Mouse (Mus musculus) frontal cortex, adult (tissue): ENCODE data around the gene Nfyc.

Source experiments
- ATAC-seq: cut with Nextera tagmentation; 2 replicates; pipeline ENCODE4 v1.9.2; 2017; ENCODE audit warnings: mild to moderate bottlenecking, moderate library complexity, mixed read lengths; ENCODE audit not compliant: low TSS enrichment

Gene Nfyc

DNA sequence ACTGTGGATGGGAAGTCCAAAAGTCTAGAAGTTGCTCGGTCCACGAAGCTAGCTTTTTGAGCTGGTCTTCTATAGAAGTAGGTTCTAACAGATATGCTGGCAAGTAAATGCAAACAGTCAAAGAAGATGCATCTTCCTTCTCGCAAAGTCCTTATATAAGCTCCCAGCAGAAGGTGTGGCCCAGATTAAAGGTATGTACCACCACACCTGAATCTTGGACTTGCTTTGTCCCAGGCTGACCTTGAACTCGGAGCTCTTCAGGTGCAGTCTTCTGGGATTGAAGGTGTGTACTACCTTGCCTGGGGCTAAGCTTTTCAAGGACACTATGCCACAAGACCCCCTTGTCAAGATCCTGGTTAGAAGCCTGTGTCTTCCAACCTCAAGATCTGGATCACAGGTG is at the start of gene Nfyc:
Gene Nfyc (minus strand): TSS at position 101 of the 400 bp plus-strand sequence.
- ATAC-seq, result no peak

- ATAC-seq, result peak; percentile 36
Measured at GRCm38 (mm10) chr4:120880731-120881432, 49.5 kb upstream of the Nfyc start.

GRCm38 (mm10) chr4:120879386-120879785 is 48.0 kb upstream of the Nfyc start:
- no peak for ATAC-seq

DNA sequence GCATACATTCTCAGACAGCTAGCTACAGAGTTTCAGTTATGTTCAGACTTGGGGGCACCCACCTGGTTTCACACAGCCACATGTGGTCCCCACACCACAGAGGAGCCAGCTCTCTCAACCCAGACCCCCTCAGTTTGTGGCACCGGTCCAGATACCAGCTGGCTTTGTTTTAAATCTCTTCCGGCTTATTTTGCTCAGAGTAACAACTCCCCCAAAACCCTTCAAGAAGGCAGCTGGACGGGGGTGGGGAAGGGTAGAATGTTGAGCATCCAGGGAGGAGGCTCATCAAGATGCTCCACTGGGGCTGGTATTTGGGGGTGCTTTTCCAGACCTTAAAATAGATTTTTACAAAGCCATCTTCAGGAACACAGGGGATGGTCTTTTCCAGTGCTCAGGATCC is 47.4 kb upstream of the Nfyc start:
- ATAC-seq, result peak; percentile 57

- no peak for ATAC-seq
Measured at GRCm38 (mm10) chr4:120875961-120876360, 44.6 kb upstream of the Nfyc start.

GRCm38 (mm10) chr4:120870262-120870748 is 38.9 kb upstream of the Nfyc start:
- ATAC-seq, result peak; percentile 60

GRCm38 (mm10) chr4:120868988-120869387 is 37.6 kb upstream of the Nfyc start:
- peak; percentile 51 for ATAC-seq

- no peak for ATAC-seq
Measured at GRCm38 (mm10) chr4:120868246-120868645, 36.9 kb upstream of the Nfyc start.

- ATAC-seq, result no peak
Measured at GRCm38 (mm10) chr4:120866211-120866610, 34.8 kb upstream of the Nfyc start.

GRCm38 (mm10) chr4:120859865-120860264 is 28.5 kb upstream of the Nfyc start:
- ATAC-seq, result peak; percentile 58

DNA sequence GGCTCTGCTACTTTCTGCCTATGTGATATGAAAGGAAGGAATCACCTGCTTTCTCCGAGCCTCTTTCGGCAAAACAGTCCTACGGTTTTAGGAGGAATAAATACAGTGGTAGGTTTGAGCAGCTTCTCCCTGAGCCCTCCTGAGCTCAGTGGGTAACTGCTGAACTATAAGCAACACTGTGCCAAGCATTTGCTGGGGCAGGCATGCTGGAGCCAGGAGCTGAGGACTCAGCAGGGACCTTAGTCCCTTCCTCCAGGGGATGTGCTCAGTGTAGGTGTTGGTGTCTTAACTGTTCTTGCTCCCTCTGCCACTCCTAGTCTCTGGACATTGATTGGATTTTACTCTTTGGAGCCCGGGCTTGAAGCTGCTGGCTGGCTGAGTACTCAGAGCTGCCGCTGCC is 25.0 kb upstream of the Nfyc start:
- no peak for ATAC-seq

DNA sequence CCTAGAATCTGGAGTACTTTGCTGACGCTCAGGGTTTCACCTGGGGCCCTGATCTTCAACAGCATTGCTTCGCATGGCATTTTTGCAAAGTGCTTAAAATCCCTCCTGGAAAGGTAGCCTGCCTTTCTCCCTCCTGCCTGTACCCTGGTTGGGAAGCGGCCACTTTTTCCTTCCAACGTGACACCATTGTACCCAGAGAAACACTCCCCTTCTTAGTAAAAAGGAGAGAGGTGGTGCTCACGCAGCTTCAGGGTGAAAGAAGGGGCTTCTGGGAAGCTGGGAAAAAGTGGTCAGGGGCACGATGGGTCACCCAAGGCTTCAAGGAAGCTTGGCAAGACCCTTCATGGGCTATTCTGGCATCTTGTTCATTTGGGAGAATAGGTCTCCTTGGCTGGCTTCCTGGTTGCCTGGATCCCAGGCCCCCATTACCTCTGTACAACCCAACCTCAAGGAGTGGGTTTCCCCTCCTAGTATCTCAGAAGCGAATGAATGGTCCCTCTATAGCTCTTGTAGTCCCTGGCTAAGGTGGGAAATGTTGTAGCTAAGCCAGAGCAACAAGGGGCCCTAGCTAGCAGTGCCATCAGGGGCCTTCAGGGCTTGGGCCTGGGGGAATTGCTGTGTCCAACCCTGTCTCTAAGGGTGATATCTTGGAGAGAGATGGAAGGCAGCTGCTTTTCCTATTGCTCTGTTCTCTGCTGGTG is 24.1 kb upstream of the Nfyc start:
- ATAC-seq, result no peak

GRCm38 (mm10) chr4:120854588-120855319 is 23.4 kb upstream of the Nfyc start, which contains the start of gene Rims3:
Gene Rims3, plus strand, starts transcription at chr4:120854816.
- ATAC-seq, result peak; percentile 43

DNA sequence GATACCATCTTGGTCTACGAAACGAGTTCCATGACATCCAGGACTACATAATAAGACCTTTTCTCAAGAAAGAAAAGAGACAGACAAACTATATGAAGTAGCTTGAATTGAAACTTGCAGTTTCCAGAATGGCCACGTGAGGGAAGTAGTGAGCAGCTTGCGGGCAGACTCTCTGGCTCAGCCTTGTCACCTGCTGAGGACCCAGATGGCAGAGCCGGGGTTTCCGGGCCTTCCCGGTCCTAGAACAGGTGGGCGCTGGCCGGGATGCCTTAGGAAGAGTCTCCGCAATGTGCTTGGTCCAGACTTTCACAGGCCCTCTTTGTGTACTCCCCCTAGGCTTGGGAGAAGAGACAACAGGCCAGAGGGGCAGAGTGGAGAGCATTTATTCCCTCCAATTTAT is 19.6 kb upstream of the Nfyc start:
- ATAC-seq, result 0 out of 2 replicates have a peak, but pooled peaks have one; percentile 27

DNA sequence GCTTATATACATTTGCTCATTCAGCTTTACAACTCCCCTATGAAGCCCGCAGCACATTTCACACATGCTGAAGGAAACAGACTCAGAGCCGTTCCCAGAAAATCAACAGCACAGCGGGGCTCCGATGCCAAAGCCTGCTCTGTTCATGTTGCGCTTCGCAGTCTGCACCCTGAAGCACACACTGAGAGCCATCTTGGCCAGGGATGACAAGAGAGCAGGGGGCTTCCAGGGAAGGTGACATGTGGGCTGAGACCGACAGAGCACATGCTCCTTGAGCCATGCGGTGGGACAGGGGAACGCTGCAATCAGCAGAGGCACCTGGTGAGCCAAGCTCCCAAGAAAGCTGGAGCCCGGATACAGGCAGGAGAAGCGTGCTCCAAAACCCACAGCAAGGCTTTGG is 18.1 kb upstream of the Nfyc start:
- ATAC-seq, result peak; percentile 32; the same call in 1 of the 2 replicates

DNA sequence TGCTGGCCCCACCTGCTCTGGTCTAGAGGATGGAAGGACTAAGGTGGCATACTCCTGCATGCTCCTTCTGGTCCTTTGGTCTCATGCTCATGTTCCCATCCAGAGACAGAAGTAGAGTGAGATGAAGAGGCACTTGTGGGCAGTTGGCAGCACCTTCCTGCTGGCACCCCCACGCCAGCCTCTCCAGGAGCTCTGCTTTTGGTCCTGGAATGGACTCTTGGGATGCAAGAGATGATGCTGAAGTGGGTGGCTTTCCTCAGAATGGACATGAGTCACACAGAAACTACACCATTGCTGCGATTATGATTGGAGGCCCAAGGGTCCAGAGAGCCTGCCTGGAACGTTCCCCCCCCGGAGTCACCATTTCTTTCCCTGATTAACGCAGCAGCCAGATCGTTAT is 17.5 kb upstream of the Nfyc start:
- peak; percentile 79 for ATAC-seq

DNA sequence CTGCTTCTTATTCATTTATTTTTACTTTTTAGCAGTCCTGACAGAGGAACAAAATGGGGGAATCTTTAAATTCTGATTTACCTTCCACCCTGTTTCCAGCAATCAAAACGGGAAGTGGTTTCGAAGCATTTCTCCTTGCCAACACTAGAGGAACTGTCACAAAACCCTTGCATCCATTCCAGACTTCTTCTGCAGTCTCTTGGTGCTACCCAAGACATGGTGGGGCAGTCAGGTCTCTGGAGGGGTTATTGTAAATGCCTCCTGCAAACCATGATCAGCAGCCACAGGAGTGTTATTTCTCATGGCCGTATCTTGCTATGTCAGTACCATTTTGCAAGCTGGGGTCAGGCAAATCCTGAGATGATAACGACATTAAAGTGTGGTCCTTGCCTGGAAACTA is 13.7 kb upstream of the Nfyc start:
- ATAC-seq, result no peak

GRCm38 (mm10) chr4:120844423-120845082 is 13.2 kb upstream of the Nfyc start:
- no peak for ATAC-seq

DNA sequence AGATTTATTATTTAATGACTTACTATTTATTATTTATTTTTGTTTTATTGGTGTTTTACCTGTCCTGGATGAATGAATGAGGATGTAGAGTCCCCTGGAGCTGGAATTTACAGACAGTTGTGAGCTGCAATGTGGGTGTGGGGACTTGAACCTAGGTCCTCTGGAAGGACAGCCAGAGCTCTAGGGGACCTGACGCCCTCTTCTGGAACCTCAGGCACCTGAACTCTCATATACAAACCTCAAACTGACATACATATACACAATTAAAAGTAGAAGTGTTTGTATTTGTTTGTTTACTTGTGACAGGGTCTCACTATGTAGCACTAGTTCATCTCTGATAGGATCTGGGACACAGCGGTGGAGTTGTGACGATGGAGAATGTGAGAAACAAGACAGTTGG is 10.0 kb upstream of the Nfyc start:
- ATAC-seq, result no peak

- peak; percentile 41; the same call in 1 of the 2 replicates for ATAC-seq
Measured at GRCm38 (mm10) chr4:120830767-120831166, 605 bp downstream of the Nfyc start.

- no peak for ATAC-seq
Measured at GRCm38 (mm10) chr4:120826418-120826817, 5.0 kb downstream of the Nfyc start.
